Mouse (Mus musculus) C3H10T1/2 (cell line): ENCODE results near the gene Ing5. TPM values are rescaled to one million over a fixed set of nuclear protein-coding genes. Genes with fewer than 3 reads are reported as not detected.

Experiments used
- polyA plus RNA-seq, 2 experiments: library from polyadenylated mRNA; unstranded; fragments of >200 nt; fragmentation: generic; extraction: Trizol; gene quantifications; one replicate each; pipeline ENCODE4 v1.2.1; 2012; ENCODE audit warnings: missing spikeins in 2 of 2

Ing5 gene
- polyA plus RNA-seq = 1 to 10 TPM; 2.4 to 4.0 TPM

DNA sequence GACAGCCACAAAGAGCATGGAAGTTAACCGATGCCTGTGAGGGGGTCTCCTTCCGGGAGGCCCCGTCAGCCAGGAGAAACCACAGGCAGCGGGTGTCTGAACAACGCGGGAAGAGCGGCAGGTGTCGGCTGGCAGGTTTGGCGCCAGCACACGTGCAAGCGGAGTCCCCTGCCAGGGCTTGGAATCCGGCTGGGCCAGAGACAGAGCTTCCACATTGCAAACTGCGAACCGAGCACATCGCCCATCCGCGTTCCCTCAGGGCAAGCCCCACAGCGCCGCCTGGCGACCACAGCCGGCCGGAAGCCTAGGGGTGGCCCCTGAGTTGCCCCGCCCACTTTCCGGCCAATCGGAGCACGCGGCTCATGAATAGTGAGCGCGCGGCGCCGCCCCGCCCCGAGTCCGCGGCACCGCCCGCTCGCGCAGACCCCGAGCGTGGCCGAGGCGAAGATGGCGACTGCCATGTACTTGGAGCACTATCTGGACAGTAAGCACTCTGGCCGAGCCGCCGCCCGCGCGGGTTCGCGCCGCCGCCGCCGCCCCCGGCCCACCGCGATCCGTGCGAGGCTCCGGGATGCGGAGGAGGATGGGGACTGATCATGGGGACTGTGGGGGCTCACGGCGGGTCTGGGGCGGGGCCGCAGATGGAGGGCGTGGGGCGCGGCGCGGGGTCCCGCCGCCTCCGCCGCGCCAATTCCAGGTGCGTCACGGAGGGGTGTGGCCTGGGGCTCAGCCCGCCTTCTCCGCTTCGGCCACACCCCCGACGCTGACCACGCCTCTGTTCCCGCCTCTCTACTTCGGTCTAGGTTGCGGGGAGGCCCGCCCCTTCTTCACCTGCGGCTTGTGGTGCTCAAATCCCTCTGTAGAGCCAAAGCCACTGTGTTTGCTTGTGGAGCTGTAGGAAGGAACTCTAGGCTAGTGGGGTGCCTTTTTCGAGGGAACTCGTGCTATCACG lies at the start of gene Ing5:
Ing5 (plus strand) TSS at position 410 of the 952 bp plus-strand sequence.

DNA sequence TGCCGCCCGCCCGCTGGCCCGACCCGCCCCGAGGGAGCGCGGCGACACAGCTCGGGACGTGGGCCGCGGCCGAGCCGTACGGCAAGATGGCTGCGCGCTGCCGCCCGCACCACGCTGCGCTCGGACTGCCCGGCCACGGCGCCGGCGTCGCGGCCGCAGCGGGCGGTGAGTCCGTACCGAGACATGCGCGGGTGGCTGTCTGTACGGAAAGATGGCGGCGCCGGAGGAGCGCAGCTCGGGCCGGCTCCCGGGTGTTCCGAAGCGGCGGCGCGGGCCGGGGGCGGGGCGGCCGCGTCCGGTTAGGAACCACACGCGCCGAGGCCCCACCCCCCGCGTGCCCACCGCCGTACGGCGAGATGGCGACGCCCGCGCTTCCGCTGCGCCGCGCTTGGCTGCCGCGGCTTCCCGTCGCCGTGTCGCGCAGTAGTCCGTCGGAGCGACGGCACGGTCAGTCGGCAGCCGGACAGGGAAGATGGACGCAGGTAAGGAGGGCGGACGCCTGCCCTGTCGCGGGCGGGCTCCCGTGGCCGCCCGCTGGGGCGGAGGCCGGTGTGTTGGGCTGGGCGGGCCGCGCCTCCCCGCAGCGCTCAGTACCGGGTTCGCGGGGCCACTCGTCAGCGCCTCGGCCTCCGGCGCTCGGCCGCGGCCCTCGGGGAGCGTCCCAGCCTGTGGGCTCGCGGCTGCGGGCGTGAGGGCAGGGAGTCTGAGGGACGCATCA lies 49.0 kb upstream of the Ing5 start, which contains the start of gene Thap4:
Thap4 (minus strand) TSS at position 292 of the 718 bp plus-strand sequence.

GRCm38 (mm10) chr1:93801741-93802238 lies 2.0 kb upstream of the Ing5 start, which contains the start of gene Dtymk:
TSS of gene Dtymk (minus strand) at chr1:93801934.

DNA sequence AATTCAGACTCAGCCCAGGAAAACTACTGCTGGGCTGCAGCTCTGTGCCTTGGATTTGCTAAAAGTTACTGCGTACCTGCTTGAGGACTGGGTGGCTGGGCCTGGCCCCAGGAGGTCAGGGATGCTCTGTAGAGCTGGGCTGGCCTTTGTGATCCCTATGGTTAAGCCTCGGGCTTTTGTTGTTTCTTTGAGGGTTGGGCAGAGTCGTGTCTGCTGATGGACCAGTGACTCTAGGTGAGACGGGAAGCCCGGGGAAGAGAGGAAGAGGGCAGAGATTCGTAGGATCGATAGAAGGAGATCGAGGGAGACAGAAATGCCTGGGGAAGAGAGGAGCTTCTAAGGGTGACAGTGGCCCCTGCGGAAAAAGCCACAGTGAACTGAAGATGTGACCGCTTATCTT lies 20.8 kb downstream of the Ing5 start, which contains the start of gene D2hgdh:
D2hgdh (plus strand) TSS at position 301 of the 400 bp plus-strand sequence.

DNA sequence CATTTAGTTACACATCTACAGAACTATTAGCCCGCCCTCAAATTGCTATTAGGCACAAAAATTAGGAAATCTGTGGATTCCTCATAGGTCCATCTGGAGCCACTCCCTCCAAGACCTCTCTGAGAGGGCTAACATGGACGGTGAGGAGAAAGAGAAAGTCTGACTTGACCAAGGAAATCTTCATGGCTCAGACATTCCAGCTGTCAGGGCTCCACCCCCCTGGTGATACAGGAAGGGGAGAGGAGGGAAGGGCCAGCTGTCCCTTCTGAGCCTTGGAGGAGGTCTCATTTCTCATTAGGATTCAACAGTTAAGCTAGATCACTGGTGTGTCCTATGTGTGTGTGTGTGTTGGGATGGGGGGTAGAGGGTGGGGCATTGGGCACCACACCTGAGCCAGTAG lies 57.3 kb downstream of the Ing5 start, which contains the start of gene Gal3st2:
Gal3st2 (plus strand) TSS at position 259 of the 400 bp plus-strand sequence.

Other genes with a start within 250 kb of the Ing5 start
- gene Stk25, start 145.3 kb upstream of the Ing5 start, polyA plus RNA-seq = 10 to 100 TPM; 26.9 to 99.9 TPM
- gene Bok, start 118.3 kb upstream of the Ing5 start, polyA plus RNA-seq = 10 to 100 TPM in 1 of 2 experiments, 1 to 10 TPM in 1; 7.0 to 22.0 TPM
- gene Atg4b, start 52.5 kb upstream of the Ing5 start, polyA plus RNA-seq = 10 to 100 TPM; 35.1 to 37.8 TPM
- gene Thap4, start 49.1 kb upstream of the Ing5 start, polyA plus RNA-seq = 10 to 100 TPM; 91.2 to 93.2 TPM
- 100 to 1,000 TPM; 137 to 203 TPM for gene Dtymk, start 2.0 kb upstream of the Ing5 start, polyA plus RNA-seq
- 10 to 100 TPM in 1 of 2 experiments, 1 to 10 TPM in 1; 4.5 to 13.5 TPM for gene D2hgdh, start 20.9 kb downstream of the Ing5 start, polyA plus RNA-seq
- gene Gal3st2, start 57.3 kb downstream of the Ing5 start, polyA plus RNA-seq = not detected
- under 1 TPM in 1 of 2 experiments, not detected in 1; 0.06 TPM for gene Gal3st2b, start 114.3 kb downstream of the Ing5 start, polyA plus RNA-seq
- gene Gal3st2c, start 186.5 kb downstream of the Ing5 start, polyA plus RNA-seq = not detected
- not detected for gene Neu4, start 216.5 kb downstream of the Ing5 start, polyA plus RNA-seq
- not detected for gene Pdcd1, start 248.6 kb downstream of the Ing5 start, polyA plus RNA-seq